Mouse (Mus musculus) embryonic facial prominence, embryonic 11.5 days (tissue): ENCODE data around the gene Map3k12. TPM values are rescaled to one million over a fixed set of nuclear protein-coding genes. Genes with fewer than 3 reads are reported as not detected.
A peak's percentile ranks its signal among the peaks of the same experiment; 100 is the strongest.

Experiments
- ATAC-seq: fragments of 200-750 bp; cut with Nextera tagmentation; replicated peaks from 2 replicates; pipeline ENCODE4 v1.8.0; 2017; ENCODE audit warnings: low read depth; ENCODE audit not compliant: insufficient number of reproducible peaks, low FRiP score, low TSS enrichment
- DNase-seq: peaks from one replicate; pipeline ENCODE4 v3.0.0-alpha.2; 2015; ENCODE audit warnings: low spot score
- H3K27ac ChIP-seq: fragments of 300-500 bp; sonication (generic); replicated peaks from 2 replicates; pipeline ENCODE4 v1.5.1; 2014; ENCODE audit warnings: mild to moderate bottlenecking, low read depth, low read length, control low read depth
- H3K27me3 ChIP-seq: fragments of 300-500 bp; sonication (generic); 2 replicates; pipeline ENCODE4 v1.6.1; 2014; ENCODE audit warnings: mild to moderate bottlenecking, low read length, moderate library complexity, mixed read lengths; ENCODE audit not compliant: control insufficient read depth, insufficient read depth
- H3K36me3 ChIP-seq: fragments of 300-500 bp; sonication (generic); replicated peaks from 2 replicates; pipeline ENCODE4 v1.6.1; 2014; ENCODE audit warnings: low read depth, mild to moderate bottlenecking, low read length, moderate library complexity, mixed read lengths; ENCODE audit not compliant: control insufficient read depth, insufficient read depth
- H3K4me1 ChIP-seq: fragments of 300-500 bp; sonication (generic); 2 replicates; pipeline ENCODE4 v1.6.1; 2014; ENCODE audit warnings: low read length, mixed read lengths; ENCODE audit not compliant: control insufficient read depth, insufficient read depth
- H3K4me2 ChIP-seq: fragments of 300-500 bp; sonication (generic); 2 replicates; pipeline ENCODE4 v1.6.1; 2014; ENCODE audit warnings: low read depth, mild to moderate bottlenecking, control low read depth, low read length, moderate library complexity
- H3K4me3 ChIP-seq: fragments of 300-500 bp; sonication (generic); 2 replicates; pipeline ENCODE4 v1.5.1; 2014; ENCODE audit warnings: low read depth, low read length, control low read depth
- H3K9ac ChIP-seq: fragments of 300-500 bp; sonication (generic); replicated peaks from 2 replicates; pipeline ENCODE4 v1.6.1; 2014; ENCODE audit warnings: mild to moderate bottlenecking, control low read depth, low read length
- H3K9me3 ChIP-seq: fragments of 300-500 bp; sonication (generic); replicated peaks from 2 replicates; pipeline ENCODE4 v1.6.1; 2016; ENCODE audit warnings: mild to moderate bottlenecking, low read length, inconsistent platforms, mixed read lengths; ENCODE audit not compliant: control insufficient read depth
- WGBS: fragments of 180-500 bp; shearing (Covaris S2); extraction: QIAGEN DNeasy Blood & Tissue Kit; methylation state at CpG from one replicate; pipeline ENCODE4 v1.1.7; 2014; 5-methylcytosine and 5-hydroxymethylcytosine counted together
- polyA plus RNA-seq: library from polyadenylated mRNA; unstranded; fragments of >200 nt; fragmentation: Nextera tagmentation; extraction: Ambion mirVana; gene quantifications from 2 replicates; pipeline ENCODE4 v1.2.1, GENCODE M21; 2014

The Map3k12 gene
- polyA plus RNA-seq, 1 experiment from 2014 or later, result 13.4 TPM

DNA sequence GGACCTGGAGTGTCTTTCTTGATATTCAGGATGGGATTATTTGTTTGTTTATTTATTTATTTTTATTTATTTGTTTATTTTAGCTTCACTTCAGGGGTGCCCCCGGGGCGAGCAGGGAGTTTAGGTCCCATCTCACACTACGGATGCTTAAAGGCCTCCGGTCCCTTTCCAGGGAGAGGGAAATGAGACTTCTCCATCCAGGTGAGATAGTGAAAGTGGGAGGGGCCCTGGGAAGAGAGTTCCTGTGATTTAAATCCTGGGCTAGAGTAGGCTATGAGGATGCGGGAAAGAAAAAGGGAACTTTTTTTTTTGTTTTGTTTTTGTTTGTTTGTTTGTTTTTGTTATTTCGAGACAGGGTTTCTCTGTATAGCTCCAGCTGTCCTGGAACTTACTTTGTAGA, 57.5 kb downstream of the Map3k12 start:
- no peaks in the 10 kb centered on the region for H3K27me3 ChIP-seq
- peak overlapping the region; percentile 38 for H3K4me2 ChIP-seq
- H3K9ac ChIP-seq, result no peak overlapping the region; the same call in 1 of the 2 replicates
- no peaks in the 10 kb centered on the region for H3K4me1 ChIP-seq
- peak overlapping the region; percentile 37 for H3K4me3 ChIP-seq
- 31% methylated on average over 6 of the region's 6 CpGs for WGBS
- ATAC-seq, result no peak
- H3K36me3 ChIP-seq, result no peaks in the 10 kb centered on the region
- H3K27ac ChIP-seq, result no peak overlapping the region
- no peak for DNase-seq
- H3K9me3 ChIP-seq, result no peaks in the 10 kb centered on the region

GRCm38 (mm10) chr15:102458904-102459317, 58.0 kb downstream of the Map3k12 start, which contains the start of gene Prr13:
TSS of gene Prr13 (plus strand) at chr15:102459028.
- Histone ChIP-seq H3K36me3 (no peaks in the 10 kb centered on the region), H3K9ac (no peak within 1 kb of the TSS; the same call in 1 of the 2 replicates), H3K27me3 (no peaks in the 10 kb centered on the region), H3K4me2 (peak within 1 kb of the TSS; percentile 38), H3K4me3 (peak within 1 kb of the TSS; percentile 37), H3K4me1 (no peaks in the 10 kb centered on the region), H3K9me3 (no peaks in the 10 kb centered on the region), H3K27ac (no peak within 1 kb of the TSS)
- DNase-seq (peak; percentile 95), ATAC-seq (peak; percentile 77)
- under 1% methylated on average over 19 of the region's 19 CpGs for WGBS

DNA sequence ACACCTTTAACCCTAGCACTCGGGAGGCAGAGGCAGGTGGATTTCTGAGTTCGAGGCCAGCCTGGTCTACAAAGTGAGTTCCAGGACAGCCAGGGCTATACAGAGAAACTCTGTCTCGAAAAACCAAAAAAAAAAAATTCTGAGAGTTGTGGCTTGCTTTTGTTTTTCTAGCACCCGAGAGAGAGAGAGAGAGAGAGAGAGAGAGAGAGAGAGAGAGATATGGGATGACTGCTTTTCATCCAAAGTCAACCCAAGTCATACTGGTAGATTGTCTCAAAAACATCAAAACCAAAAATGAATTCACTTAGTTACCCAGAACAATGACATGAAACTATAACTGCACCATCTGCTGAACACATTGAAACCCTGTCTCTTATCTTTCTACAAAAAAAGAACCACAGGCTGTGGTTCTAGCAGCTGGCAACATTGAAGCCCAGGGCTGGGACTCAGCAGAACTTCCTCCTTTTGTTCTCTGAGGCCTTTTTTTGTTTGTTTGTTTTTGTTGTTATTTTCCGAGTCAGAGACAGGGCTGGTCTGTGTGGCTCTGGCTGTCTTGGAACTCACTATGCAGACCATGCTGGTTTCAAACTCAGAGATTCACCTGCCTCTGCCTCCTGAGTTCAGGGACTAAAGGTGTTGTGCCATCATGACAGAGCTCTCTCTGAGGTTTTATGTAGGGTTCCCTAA, 58.7 kb downstream of the Map3k12 start:
- Histone ChIP-seq H3K4me2 (peak overlapping the region; percentile 38; the same call in 1 of the 2 replicates), H3K9ac (no peak overlapping the region), H3K27me3 (no peaks in the 10 kb centered on the region), H3K27ac (no peak overlapping the region), H3K36me3 (no peaks in the 10 kb centered on the region), H3K4me1 (no peaks in the 10 kb centered on the region), H3K9me3 (no peaks in the 10 kb centered on the region), H3K4me3 (no peak overlapping the region)
- no peak for ATAC-seq
- 72% methylated on average over 5 of the region's 5 CpGs for WGBS
- no peak for DNase-seq

- no peak overlapping the region for H3K27ac ChIP-seq
- ATAC-seq, result no peak
- no peak overlapping the region for H3K4me3 ChIP-seq
- DNase-seq, result peak; percentile 15
- no peak overlapping the region for H3K9ac ChIP-seq
- H3K9me3 ChIP-seq, result no peaks in the 10 kb centered on the region
- WGBS, result 31% methylated on average over 6 of the region's 6 CpGs
- no peaks in the 10 kb centered on the region for H3K27me3 ChIP-seq
- no peak overlapping the region for H3K4me2 ChIP-seq
- no peaks in the 10 kb centered on the region for H3K36me3 ChIP-seq
- H3K4me1 ChIP-seq, result no peaks in the 10 kb centered on the region
Observed at GRCm38 (mm10) chr15:102455993-102456392, 60.9 kb downstream of the Map3k12 start.

DNA sequence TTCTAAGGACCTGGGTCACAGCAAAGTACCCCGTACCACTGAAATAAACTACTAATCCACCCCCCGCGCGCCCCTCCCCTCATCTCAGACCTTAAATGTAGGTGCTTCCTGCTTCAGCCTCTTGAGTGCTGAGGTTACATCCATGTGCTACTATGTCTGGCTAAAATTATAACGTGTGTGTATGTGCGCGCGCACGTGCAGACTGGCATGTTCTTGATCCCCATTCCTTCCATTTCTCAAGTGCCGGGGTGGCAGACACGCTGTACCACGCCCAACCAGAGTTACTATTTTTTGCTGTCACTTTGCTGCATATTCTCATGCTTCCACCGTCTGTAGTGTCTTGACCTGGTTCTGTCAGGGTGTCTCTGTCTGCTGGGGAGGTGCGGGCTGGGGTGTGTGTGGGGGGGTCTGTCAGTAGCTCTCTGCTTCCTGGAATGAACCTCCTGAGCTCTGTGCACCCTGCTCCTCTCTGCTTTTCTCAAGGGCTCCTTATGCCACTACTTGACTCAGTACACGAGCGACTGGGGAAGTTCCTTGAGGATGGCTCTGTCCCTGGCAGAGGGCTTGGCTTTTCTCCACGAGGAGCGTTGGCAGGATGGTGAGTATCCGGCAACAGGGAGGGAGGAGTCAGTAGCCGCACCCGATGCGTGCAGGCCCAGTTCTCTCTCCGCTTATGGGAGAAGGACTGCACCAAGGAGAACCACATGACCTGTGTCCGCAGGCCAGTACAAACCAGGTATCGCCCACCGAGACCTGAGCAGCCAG, 65.0 kb downstream of the Map3k12 start:
- no peak overlapping the region for H3K9ac ChIP-seq
- DNase-seq (no peak), ATAC-seq (no peak)
- H3K4me3 ChIP-seq, result no peak overlapping the region
- no peaks in the 10 kb centered on the region for H3K36me3 ChIP-seq
- no peak overlapping the region for H3K27ac ChIP-seq
- no peak overlapping the region for H3K4me2 ChIP-seq
- no peaks in the 10 kb centered on the region for H3K4me1 ChIP-seq
- no peaks in the 10 kb centered on the region for H3K27me3 ChIP-seq
- no peaks in the 10 kb centered on the region for H3K9me3 ChIP-seq
- 85% methylated on average over 26 of the region's 26 CpGs for WGBS

GRCm38 (mm10) chr15:102450928-102451327, 65.9 kb downstream of the Map3k12 start:
- Histone ChIP-seq H3K9me3 (no peaks in the 10 kb centered on the region), H3K4me1 (no peaks in the 10 kb centered on the region), H3K36me3 (no peaks in the 10 kb centered on the region), H3K27ac (no peak overlapping the region), H3K9ac (no peak overlapping the region), H3K27me3 (no peaks in the 10 kb centered on the region), H3K4me2 (no peak overlapping the region), H3K4me3 (no peak overlapping the region)
- 29% methylated on average over 7 of the region's 7 CpGs for WGBS
- ATAC-seq (no peak), DNase-seq (no peak)

DNA sequence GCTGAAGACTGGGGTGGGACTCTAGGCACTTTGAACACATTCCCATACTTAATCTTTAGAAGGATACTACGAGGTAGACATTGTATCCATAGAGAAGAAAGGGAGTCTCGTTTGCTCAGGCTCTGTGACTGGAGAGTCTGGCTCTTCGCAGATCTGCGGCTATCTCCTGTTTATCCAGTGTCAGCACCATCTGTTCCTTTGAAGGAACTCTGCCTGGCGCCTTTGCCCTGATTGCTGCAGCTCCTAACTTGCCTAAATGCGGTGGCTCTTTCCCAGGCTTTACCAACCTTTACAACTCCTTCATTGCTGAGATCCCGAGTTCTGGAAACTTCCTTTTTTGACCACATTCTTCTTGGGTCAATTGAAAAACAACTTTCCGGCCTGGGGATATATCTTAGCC, 67.5 kb downstream of the Map3k12 start:
- H3K4me3 ChIP-seq, result no peak overlapping the region
- no peaks in the 10 kb centered on the region for H3K36me3 ChIP-seq
- no peak overlapping the region for H3K4me2 ChIP-seq
- DNase-seq (no peak), ATAC-seq (no peak)
- H3K9ac ChIP-seq, result no peak overlapping the region
- no peaks in the 10 kb centered on the region for H3K27me3 ChIP-seq
- H3K9me3 ChIP-seq, result no peaks in the 10 kb centered on the region
- no peaks in the 10 kb centered on the region for H3K4me1 ChIP-seq
- no peak overlapping the region for H3K27ac ChIP-seq
- WGBS, result 66% methylated on average over 8 of the region's 8 CpGs
